Mouse (Mus musculus) frontal cortex, postnatal 25 days (tissue): ENCODE measurements at regions not wholly inside any gene's neighbourhood (a gene's known extent, or its start where the extent isn't known, plus 50 kb on each side); places are given as distances from the start of the nearest gene placed in this dataset.
A peak's percentile ranks its signal among the peaks of the same experiment; 100 is the strongest.

ENCODE experiments used
- DNase-seq, 2 experiments: peaks; one replicate each; pipeline ENCODE4 v3.0.0; 2022; ENCODE audit warnings: low spot score in 2 of 2

DNA sequence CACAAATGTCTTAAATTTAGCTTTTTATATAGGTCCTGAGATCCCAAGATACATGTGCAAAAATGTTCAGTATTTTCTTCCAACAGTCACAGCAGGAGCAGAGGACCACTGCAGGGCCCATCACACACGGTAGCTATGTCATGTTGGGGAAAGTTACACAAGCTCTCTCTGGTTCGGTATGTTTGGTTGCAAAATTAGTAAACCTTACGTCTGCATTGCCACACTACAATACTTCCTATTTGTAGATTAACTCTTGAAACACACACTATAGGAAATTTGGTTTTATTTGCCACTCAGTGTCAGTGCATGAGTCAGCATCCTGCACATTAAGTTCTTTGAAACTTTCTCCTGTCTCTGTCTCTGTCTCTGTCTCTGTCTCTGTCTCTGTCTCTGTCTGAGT is 82.0 kb downstream of the Cth start:
- DNase-seq = no peak

DNA sequence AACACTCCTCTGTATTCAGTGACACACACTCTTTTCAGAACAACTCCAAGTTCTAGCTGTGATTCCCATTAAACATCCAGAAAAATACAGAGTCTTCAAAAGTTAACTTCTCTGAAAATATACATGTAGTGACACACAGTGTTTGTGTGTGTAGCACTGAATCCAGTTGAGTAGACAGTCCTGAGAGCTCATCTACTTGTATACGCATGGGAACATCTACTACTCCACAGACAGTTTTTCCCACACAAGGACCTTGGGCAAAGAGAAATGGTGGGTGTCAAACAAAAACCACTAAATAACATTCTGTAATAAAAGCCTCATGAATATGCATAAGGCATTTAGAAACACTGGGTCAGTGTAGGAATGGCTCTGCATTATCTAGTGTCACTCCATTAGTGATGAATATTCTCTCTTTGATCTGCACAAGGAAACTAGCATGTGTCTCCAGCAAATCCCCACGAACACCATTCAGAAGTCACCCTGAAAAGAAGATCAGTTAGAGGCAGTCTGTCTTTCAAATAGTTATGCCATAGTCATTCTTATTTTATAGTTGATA is 83.6 kb downstream of the Cth start:
- no peak for DNase-seq

DNA sequence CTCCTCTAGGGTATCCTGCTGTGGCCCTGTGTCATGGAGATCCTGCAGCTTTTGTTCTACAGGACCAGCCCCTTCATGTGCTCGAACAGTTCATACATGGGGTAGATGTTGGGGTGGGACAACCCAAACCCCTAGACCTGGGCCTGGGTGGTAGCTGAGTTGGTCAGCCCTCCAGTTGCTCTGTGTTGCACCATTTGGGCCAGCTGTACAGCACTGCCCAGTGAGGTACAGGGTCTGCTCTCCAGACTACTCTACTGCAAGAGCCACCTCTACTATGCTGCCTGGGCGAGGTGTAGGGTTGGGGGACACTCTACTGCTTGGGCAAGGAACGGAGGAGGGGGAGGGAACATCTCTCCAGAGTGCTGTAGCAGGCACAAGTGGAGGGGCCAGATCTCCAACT is 120.6 kb downstream of the Cth start:
- DNase-seq = no peak

DNA sequence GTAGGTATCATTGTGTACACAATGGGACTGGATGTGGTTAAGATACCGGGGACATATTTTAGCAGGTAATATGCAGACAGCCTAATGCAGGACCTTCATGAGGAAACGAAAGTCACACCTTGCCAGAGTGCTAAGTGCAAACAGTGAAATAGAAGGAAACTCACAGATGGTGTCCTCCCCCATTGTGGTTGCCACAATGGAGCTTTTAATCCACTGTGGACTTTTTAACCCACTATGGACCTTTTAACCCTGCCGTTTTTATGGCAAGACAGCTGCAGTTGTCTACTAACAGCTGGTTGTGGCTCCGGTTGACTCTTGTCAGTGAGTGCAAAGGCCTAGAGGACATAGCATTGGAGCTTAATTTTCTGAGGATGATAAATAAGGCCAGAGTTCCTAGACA is 121.5 kb downstream of the Cth start:
- DNase-seq = no peak

DNA sequence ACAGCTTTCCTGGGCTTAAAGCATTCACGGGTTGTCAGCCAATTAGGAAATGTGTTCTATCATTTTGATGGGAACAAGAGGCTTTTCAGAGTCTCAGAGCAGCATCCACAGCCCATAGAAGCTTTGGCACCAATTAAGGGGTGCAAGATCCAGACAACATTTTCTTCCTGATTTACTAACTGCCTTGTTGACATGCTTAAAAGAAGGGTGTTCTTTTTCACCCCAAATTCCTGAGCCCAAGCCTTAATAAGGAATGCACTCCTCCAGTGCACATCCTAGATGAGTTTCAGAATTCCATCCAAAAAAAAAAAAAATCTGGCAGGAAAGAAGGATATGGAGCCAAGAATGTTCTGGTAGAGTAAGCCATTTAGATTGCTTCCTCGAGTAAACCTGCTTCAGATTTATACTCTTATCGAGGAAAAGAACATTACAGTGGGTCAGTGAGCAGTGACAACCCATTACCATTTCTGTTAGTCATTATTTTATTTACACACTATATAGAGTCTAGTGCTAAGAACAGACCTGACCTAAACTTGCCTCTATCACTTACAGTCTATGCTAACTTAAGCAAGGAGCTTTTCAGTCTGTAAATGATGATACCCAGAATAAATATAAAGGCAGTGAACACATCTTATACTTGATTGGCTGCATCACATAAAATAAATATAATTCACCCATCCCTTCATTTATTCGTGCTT is 137.2 kb downstream of the Cth start:
- no peak for DNase-seq

DNA sequence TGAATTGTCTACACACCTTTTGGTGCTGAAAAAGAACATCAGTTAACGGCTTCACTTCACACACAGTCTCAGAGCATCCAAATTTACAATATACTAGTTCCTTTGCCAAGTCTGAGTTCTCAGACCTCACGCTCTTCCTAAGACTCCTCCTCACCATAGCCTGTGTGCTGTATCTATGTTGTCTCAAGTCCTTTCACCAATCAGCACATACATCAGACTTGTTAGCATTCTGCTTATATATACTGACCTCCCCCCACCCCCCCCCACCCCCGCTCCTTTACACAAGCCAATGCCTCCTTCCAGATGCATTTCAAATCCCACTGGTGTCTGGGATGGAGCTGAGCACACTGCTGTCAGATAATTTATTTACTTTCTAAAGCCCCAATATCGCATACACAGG is 143.8 kb downstream of the Cth start:
- DNase-seq = no peak

DNA sequence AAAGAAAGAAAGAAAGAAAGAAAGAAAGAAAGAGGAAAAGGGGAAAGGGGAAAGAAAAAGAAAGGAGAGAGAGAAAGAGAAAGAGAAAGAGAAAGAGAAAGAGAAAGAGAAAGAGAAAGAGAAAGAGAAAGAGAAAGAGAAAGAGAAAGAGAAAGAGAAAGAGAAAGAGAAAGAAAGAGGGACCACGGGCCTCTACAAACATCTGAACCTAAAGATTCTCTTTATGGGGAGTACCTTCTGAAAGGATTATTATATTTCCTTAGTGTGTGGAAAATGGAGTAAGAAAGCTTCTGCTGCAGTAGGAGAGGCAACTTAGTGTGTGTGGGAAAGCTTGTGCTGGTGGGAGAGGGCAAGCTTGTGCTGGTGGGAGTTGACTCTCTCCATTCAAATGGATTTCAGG is 147.1 kb downstream of the Cth start:
- DNase-seq = no peak

DNA sequence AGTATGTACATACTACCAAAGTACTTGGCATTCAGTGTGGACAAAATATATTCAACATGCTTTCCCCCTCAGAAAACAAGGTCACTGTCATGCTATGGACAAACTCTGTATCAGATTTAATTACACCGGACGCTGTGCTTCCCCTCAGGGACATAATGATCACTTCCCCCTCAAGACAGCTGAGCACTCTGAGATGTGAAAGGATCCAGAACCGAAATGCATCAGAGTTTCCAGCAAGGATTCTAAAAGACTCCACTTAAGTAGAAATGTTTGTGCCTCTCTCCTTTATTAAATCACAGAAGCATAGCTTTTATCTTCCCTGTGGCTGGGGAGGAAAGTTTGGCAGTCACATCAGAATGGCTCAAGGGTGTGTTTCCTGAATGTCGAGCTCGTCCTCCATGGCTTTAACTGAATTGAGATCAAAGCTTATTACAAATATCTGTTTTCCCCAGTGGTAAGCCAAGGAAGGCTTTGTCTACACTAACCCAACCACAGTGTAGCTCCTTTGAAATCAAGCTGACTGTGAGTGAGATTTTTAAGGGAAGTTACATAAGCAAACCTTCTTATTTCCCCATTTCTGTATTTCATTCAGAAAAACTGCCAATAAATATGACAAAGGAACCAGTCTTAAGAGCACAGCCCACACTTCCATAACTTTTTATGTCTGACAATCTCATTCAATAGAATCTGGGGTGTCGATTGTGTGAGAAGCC is 161.2 kb downstream of the Cth start:
- DNase-seq = no peak

DNA sequence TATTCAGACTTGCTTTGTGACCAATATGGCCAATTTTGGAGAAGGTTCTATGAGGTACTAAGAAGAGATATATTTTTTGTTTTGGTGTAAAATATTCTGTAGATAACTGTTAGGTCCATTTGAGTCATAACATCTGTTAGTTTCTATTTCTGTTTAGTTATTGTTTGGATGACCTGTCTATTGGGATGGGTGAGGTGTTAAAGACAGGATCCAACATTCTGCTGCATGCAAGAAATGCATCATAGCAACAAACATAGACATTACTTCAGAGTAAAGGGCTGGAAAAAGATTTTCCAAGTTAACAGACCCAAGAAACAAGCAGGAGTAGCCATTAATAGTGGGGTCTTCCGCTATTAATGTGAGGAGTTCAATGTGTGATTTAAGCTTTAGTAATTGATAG is 165.0 kb downstream of the Cth start:
- no peak for DNase-seq

DNA sequence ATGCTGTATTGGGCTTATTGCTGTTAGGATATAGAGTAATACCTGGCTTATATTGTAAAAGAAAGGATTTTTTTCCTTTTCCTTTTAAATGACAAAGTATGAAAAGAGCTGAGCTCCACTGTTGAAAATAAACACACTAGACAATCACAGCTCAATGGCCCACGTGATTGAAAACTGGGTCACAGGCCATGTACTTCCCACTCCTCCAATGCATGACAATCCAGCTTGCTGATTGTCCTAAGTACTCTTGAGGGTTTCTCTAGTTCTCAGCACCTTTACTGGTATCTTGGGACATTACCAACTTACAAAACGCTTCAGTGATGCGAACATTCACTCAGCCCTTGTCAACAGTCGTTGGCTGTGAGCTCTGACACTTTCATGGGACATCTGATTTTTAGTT is 170.1 kb downstream of the Cth start:
- DNase-seq = no peak

DNA sequence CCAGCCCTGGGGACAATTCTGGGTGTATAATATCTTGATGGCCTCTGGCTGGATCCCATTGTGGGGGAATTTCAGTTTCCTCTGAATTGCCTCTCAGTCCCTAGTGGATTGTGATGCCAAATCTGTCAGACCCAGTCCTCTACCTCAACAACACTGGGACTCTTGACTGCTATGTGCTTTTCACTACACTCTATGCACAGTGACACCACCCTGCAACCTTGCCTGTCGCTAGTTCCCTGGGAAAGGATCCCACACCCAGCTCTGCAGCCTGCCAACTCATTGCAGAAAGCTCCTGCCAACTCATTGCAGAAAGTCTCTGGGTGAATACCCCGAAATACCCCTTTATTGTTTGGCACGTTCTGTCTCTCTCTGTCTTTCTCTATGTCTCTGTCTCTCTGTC is 174.6 kb downstream of the Cth start:
- no peak for DNase-seq

DNA sequence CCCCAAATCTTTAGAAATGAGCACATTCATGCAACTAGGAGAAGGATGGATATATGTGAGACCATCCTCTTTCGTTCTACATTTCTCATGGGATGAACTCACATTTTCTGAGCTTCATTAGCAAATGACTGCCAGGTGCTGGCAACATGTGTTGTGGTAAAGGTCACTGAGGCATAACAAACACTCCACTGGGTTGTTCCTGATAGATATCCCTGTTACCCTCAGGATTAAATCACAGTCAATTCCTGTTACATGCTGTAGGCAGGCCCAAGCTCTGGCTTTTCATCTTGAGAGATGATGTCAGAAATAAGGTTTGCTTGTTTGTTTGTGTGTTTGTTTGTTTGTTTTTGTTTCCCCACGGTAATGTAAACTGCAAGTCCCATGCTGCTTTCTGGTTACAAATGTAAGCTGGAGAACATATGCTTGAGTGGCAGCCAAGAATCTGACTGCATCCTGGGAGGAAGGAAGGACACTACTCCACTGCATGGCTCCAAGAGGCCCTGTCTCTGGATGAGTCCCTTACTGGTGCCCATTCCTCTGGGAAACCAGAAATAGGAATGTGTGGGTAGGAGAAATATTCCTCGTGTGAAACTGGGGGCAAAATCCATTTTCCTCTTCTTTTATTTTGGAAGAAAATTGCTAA is 176.4 kb downstream of the Cth start:
- no peak for DNase-seq

DNA sequence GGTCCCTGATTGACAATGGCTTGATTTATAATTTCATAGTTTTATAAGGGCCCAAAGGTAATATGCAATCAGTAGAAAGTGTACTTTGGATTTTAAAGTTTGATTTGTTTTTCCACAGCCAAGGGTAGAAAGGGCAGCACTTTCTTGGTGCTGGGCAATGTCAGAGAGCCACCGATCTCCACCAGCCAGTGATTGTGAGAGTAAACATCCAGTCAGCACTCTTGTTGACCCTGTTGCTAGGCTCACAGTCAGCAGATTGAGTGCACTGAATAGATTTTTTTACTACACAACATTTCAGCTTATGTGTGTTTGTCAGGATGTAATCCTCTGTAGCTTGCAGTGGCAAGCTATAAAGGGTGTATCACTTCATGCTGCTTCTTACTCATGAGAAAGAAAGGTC is 176.3 kb downstream of the Ptger3 start:
- no peak for DNase-seq

DNA sequence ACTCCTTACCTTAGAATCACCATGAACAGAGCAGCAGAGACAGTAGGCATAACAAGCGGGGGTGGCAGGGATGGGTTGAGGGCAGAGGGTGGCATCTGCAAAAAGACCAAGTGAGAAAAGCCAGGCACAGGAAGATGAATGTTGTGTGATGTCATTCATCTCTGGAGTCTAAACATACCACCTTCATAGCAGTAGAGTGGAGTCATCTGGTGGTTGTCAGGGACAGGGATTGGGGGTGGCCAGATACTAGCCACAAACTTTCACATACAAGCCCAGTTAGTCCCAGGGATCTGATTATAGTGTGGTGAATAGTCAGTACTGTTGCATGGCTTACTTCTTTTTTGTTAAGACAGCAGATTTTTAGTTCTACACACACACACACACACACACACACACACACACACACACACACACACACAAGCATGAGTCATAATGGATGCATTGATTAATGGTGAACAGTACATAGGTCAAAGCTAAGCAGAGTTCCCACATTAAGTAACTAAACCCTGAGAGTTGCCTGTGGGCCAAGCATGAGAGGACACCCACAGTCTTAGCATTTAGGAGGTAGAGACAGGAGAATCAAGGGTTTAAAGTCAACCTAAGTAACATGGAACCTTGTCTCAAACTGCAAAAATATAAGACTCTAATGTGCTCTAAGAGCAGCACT is 173.1 kb downstream of the Ptger3 start:
- no peak for DNase-seq

DNA sequence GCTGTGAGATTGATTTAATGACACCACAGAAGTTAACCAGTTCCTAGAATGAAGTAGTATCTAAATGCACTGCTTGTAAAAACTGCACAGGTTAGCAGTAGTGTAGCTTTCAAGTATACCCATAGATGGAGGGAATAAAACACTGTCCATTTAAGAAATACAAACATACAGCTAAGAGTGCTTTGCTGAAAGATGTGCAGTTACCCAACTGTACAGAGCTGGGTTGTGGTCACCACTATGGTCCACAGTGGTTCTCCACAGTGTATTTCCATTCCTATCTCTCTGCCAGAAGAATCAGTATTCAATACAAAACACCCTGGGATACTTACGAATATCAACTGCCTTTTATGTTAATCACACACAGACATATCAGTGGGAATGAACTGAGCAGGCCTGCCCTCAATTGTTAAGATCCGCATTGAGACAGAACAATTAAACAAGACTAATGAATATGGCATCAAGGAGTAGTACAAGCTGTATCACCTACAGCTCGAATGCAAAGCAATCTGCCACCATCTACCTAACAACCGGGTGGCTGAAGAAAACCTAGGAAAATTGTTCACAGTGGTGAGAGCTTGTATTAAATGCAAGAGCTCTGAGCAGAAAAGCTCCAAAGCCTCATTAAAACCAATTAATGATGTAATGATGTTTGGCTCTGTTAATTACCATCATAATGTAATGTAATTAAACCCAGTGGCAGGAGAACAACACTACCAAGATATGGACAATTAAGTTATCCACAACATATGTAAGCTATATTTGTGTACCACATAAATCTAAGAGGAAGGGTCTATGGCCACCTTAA is 165.6 kb downstream of the Ptger3 start:
- no peak for DNase-seq

DNA sequence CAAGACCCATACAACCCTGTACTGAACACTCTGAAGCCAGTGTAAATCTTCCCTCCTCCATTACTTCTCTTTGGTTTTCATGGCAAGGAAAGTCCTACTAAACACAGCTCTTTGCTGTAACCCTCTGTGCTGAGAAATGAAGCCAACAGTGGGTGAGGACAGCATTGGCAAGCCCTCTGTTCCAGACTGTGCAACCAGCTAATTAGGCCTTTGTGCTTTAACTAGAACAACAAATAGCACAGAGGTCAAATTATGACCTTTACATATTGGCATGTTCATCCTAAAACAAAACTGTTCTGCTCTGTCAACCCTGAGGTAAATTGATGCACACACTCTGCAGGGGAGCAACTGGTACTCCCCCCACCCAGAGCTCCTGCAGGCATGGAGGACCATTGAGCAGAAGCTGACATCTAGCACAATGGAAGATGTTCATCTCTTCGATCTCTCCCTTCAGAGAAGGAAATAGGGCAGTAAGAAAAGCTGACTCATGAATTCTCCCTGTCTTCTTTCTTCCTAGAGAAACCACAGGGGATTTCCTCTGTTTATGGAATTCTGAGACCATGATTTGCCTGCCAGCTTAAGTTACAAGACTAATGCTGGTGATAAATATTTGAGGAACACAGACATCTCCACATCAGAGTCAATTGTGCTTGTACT is 163.1 kb downstream of the Ptger3 start:
- DNase-seq = no peak

DNA sequence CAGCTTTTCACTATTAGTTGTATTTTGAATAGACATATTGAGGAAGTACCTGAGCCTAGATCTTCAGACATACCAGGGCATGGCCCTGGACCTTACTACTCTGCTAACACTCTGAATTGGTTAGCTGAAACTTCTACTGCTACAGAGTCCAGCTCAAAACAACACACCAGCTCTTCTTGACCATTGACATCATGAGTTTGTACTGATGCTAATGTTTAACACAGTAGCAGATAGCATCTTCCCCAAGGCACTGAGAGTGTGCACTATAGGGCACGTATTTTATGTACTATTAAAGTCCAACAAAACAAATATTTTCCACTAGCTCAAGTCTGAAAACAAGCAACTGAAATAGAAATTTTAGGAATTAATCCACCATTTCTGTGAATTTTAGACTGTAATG is 157.8 kb downstream of the Ptger3 start:
- DNase-seq = no peak

DNA sequence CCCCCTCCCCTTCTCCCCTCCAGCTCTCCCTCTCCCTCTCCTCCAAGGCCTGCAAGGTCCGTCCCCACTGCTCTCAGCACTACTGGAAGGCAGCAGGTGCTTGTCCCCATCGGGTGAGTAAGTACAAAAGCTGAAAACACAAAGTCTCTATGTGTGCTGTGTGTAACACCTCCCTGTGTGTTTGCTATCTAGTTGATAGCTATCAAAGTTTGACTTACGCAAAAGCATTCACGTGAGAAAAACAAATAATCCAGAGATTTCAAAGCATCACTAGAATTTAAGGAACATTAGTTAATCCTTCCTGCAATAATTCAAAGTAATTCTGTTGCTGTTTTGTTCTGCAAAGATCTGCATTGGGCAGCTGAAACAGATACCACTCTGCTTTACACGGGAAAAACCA is 156.5 kb downstream of the Ptger3 start:
- no peak for DNase-seq

DNA sequence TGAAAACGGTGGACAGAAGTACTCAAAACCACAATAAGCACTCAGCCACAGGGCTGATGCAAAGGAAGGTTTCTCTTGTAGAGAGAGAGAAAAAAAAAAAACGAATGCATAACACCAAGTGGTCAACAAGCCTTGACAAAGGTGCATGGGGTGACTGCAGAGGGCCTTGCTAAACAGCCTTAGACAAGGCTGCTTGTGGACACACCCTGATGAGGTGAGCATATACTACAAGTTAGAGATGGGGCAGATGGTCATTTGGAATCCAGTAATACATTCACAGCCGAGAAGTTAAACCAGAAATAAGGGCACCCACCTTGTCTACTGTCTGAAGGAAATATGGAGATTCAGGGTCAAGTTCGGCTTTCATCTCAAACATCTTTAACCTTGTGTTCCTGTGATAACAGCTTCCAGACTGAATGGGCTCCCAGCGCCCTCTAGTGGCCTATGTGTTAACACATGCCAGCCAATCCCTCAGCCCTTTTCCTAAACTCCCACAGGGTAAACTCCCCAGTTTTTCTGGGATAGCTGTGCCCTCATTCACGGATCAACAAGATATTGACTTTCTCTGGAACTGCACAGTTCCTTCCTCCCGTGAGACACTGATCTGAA is 150.7 kb downstream of the Ptger3 start:
- DNase-seq = peak; percentile 56 to 72

DNA sequence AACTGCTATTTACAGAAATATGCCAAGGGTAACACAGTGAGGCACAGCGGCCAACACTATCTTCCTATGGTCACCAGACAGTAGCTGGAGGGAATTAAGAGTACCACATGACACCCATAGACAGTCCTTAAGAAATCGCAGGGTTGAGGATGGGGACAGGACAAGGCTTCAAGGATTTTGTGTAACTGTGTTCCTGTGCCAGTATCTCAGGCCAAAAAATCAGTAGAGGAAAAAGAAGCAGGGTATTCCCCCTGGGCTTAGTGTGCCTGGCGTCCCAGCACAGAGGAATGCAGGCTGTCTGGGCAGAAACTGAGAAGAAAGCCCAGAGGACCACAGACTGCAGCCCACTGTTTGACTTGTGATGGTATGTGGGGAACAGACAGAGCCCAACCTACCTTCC is 147.3 kb downstream of the Ptger3 start:
- no peak for DNase-seq
